Mouse (Mus musculus) neutrophil, adult 59 days (primary cell): Measurements from ENCODE around the gene Cpeb3. TPM values are rescaled to one million over a fixed set of nuclear protein-coding genes. Genes with fewer than 3 reads are reported as not detected.

Experiments used
- total RNA-seq, 2 experiments: library from RNA; stranded (reverse); gene quantifications; 1 replicate in 1 of 2; 2 replicates in 1 of 2; pipeline ENCODE4 v1.2.4; 2023

The Cpeb3 gene
- total RNA-seq: 1 to 10 TPM; 2.2 to 2.8 TPM

GRCm38 (mm10) chr19:37208176-37208755 lies at the start of gene Cpeb3:
Gene Cpeb3 (minus strand): TSS chr19:37208601.

DNA sequence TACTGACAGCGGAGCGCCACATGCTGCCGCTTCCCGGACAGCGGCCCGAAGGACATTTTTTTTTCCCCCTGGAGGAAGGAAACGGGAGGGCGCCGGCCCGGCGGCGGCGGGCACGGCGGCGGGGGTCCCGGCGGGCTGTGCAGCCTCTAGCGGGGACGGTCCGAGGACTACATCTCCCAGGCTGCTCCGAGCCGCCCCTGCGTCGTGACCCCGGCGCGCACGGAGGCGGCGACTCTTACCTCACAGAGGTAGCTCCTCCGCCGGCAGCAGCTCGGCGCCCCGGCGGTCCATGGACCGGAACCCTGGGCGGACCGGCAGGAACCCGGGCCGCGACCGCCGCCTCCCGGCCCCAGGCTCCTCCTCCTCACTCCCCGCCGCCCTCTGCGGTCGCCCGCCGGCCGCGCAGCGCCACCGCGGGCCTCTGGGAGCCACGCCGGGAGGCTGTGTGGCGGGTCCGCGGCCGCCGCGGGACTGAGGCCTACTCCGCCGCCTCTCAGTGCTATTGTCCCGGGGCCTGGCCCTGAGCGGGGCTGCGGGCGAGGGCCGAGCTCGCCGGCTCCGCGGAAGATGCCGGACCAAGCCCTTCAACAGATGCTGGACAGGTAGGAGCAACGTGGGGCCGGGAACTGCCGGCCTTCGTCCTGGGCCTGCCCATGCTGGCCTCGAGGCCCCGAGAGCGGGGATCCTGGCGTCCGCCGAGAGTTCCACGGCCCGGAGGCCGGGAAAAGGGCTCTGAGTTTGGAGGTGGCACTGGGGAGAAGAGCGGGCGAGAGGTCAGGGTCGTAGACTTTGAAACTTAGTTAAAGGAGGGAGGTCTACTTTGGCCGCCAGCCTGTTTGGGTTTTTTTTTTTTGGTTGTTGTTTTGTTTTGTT lies 862 bp downstream of the Cpeb3 start, which contains the start of gene March5:
March5 (plus strand) TSS at position 241 of the 873 bp plus-strand sequence.

Other genes starting within 250 kb of the Cpeb3 start
- gene March5, start 1.1 kb downstream of the Cpeb3 start, total RNA-seq: 10 to 100 TPM; 36.8 to 39.4 TPM
- 10 to 100 TPM; 25.5 to 35.7 TPM for gene Ide, start 129.3 kb upstream of the Cpeb3 start, total RNA-seq
- gene Kif11, start 167.8 kb upstream of the Cpeb3 start, total RNA-seq: 10 to 100 TPM; 56.1 to 61.6 TPM
- gene Hhex, start 226.2 kb upstream of the Cpeb3 start, total RNA-seq: 10 to 100 TPM; 56.8 to 62.7 TPM